Mouse (Mus musculus): ENCODE measurements around the gene Cyth4.

DNA sequence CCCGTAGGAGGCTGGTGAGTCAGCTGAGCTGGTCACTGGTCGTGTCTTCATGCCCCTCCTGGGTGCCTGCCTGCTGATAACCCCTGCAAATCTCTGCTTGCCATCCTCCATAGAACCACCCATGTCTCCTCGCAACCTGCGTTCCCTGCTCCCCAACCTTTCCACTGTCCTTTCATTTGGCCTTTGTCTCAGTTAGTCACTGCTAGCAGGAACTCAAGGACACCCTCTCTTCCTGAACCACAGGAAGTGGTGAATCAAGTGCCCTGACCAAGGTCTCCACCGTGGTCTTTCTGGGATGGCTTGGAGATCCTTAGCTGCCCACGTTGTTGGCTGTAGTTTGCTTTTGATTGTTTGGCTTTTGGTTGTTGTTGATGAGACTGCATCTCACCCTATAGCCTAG is 4.3 kb downstream of the Cyth4 start:
- no peak for TF ChIP-seq CTCF (IDR thresholded peaks at IDR 0.05)
- TF ChIP-seq EP300 (IDR thresholded peaks at IDR 0.05), result no peak
